Mouse (Mus musculus) ES-E14 (cell line): ENCODE data around the gene Setd1b.

ENCODE experiments used
- CHD2 ChIP-seq: IDR thresholded peaks from 2 replicates; pipeline ENCODE4 v1.6.1; 2014; ENCODE audit warnings: mild to moderate bottlenecking, low read depth, low read length, inconsistent platforms
- ZC3H11A ChIP-seq: IDR thresholded peaks from 2 replicates; pipeline ENCODE4 v1.6.1; 2012; ENCODE audit warnings: low read depth, mild to moderate bottlenecking, inconsistent platforms, low read length, borderline replicate concordance
- ZNF384 ChIP-seq: IDR thresholded peaks from 2 replicates; pipeline ENCODE4 v1.6.1; 2012; ENCODE audit warnings: low read depth, low read length, inconsistent platforms

DNA sequence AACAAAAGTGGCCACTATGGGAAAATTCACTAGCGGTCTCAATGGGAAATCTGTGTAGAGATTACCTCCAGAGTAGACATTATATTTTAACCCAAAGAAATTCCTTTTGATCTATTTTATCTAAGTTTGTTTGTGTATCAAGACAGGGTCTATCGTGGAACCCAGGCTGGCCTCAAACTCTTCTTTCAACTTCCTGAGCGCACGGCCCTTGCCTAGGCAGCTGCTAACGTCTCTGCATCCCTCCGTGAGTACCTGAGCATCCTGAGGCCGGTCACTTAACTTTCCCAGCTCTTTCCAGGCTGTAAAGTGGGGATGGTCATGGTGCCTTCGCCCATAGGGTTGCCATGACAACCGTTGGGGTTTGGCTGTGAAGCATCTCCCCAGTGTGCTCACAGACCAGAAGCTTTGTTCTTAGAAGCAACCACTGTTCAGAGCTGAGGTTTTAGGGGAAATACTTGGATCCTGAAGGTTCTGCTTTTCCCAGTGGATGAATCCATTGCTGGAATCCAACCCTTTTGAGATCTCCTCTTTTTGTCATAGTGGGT lies 50.7 kb downstream of the Setd1b start:
- TF ChIP-seq ZNF384 (no peak), ZC3H11A (no peak), CHD2 (no peak)
